9 mouse cellular contexts compared by ENCODE assay signal in the genomic region with DNA sequence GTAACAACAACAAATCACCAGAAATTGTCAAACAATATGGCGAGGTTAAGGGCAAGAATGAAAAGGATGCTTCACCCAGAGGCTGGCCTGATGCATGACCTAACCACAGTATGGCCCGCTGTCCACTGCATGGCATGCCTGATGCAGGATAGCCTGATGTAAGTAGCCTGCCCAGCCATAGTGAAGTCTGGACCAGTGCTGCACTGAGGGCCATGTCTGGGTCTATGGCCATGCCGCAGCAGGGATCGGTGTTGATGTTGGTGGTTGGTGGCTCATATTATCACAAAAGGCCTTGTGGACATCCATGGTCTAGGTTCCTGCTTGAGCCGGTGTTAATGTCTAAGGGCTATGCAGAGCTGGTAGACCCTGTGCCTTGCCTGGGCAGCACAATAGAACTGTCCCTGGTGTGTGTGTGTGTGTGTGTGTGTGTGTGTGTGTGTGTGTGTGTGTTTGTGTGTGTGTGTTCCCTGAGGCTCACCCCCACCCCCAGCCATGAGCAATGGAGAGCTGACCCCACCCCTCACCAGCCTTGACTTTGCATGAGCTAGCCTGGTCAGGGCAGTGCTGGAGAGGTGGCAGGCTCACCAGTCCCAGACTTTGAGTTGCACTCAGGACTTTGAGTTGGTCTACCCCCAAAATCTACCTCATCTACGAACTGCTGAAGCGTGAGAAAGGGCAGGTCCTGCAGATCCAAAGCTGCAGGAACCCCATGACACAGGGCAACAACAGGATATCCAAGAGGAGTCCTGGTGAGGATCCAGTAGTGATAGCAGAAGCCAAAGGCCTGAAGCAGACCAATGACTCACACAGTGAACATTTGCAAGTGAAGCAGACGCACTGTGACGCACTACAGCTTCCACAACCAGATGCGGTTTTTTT. TPM values are rescaled to one million over a fixed set of nuclear protein-coding genes. Genes with fewer than 3 reads are reported as not detected.
DNase-seq lines count a peak whose midpoint lies in the region; ATAC-seq and TF ChIP-seq lines count a peak whose summit lies in the region.
"Had no signal": no experiment of that assay in that cellular context is flagged by ENCODE, and none has a peak within 500 bp of the region (broad histone marks: within the 10 kb centered on the region; RNA-seq: fewer than 3 reads in every experiment).

No protein-coding gene starts in this region.

- no peak for DNase-seq in neural tube, embryonic 11.5 days (ENCODE audit: low spot score)
- DNase-seq in neural tube, embryonic 10.5 days (ENCODE audit: extremely low spot score, low spot score): no peak
- peak; percentile 86 for DNase-seq in fibroblast of lung, adult 2 months (ENCODE audit: low read depth)
- DNase-seq in heart, postnatal 4 days: peak; percentile 48
- DNase-seq in cerebellum, adult 9-11 months: no peak

- no peak overlapping the region for H3K9ac ChIP-seq in neural tube, embryonic 11.5 days (ENCODE audit: low read length)
- H3K9ac ChIP-seq: liver, embryonic 13.5 days had no signal

- TF ChIP-seq POLR2A in myocyte (IDR thresholded peaks at IDR 0.05; ENCODE audit: insufficient read length, low read depth): no peak

- H3K4me1 ChIP-seq in neural tube, embryonic 11.5 days (ENCODE audit: control insufficient read depth, insufficient read depth, low read length): peaks cover 5% of the 10 kb centered on the region; the same call in 1 of the 2 replicates

- H3K36me3 ChIP-seq in neural tube, embryonic 11.5 days (ENCODE audit: control insufficient read depth, insufficient read depth, low read length): no peaks in the 10 kb centered on the region
- no peaks in the 10 kb centered on the region for H3K36me3 ChIP-seq in myocyte (ENCODE audit: control insufficient read depth, insufficient read depth)
- H3K36me3 ChIP-seq: liver, embryonic 13.5 days had no signal

- H3K4me2 ChIP-seq in neural tube, embryonic 11.5 days (ENCODE audit: low read depth): no peak overlapping the region
- peak overlapping the region; percentile 67 for H3K4me2 ChIP-seq in myocyte (ENCODE audit: low read depth)
- H3K4me2 ChIP-seq: liver, embryonic 13.5 days had no signal

- no peak overlapping the region for H3K4me3 ChIP-seq in neural tube, embryonic 11.5 days (ENCODE audit: low read depth, low read length)
- H3K4me3 ChIP-seq in myocyte: no peak overlapping the region
- H3K4me3 ChIP-seq: liver, embryonic 13.5 days had no signal

- WGBS in neural tube, embryonic 11.5 days: 77% methylated on average over 10 of the region's 10 CpGs

- H3K79me2 ChIP-seq in myocyte (ENCODE audit: control insufficient read depth, insufficient read depth): no peaks in the 10 kb centered on the region

- H3ac ChIP-seq in myocyte (ENCODE audit: control insufficient read depth, insufficient read length): no peak overlapping the region

- H3K27me3 ChIP-seq in neural tube, embryonic 11.5 days (ENCODE audit: control insufficient read depth, insufficient read depth, low read length): no peaks in the 10 kb centered on the region
- H3K27me3 ChIP-seq in myocyte (ENCODE audit: control insufficient read depth, insufficient read depth, insufficient read length): no peaks in the 10 kb centered on the region

- ATAC-seq in neural tube, embryonic 11.5 days (ENCODE audit: insufficient read depth, low FRiP score, low TSS enrichment): peak; percentile 59
- ATAC-seq in erythroblast, adult 5-6 weeks (replicated peaks; ENCODE audit: low FRiP score, poor library complexity, severe bottlenecking): no peak
- no peak for ATAC-seq in frontal cortex, adult (ENCODE audit: low TSS enrichment)

- no peaks in the 10 kb centered on the region for H3K9me3 ChIP-seq in neural tube, embryonic 11.5 days (ENCODE audit: control insufficient read depth, low read length)
- H3K9me3 ChIP-seq: liver, embryonic 13.5 days had no signal

- H3K27ac ChIP-seq in neural tube, embryonic 11.5 days (ENCODE audit: low read depth, low read length): no peak overlapping the region
- H3K27ac ChIP-seq: liver, embryonic 13.5 days had no signal

TF ChIP-seq in myocyte, 11 proteins besides CTCF, POLR2A, EP300 and RAD21:
- TF ChIP-seq REST (IDR thresholded peaks at IDR 0.05; ENCODE audit: insufficient read depth, insufficient read length) (no peak), CEBPB (IDR thresholded peaks at IDR 0.05; ENCODE audit: insufficient read depth, poor library complexity, severe bottlenecking) (no peak), TCF12 (IDR thresholded peaks at IDR 0.05; ENCODE audit: insufficient read depth, poor library complexity, severe bottlenecking) (no peak), TCF3 (IDR thresholded peaks at IDR 0.05; ENCODE audit: insufficient read length, low read depth) (no peak), E2F4 (IDR thresholded peaks at IDR 0.05; ENCODE audit: insufficient read depth) (no peak), POLR2AphosphoS2 (IDR thresholded peaks at IDR 0.05; ENCODE audit: insufficient read length, low read depth) (no peak), MYOG (IDR thresholded peaks at IDR 0.05; ENCODE audit: control insufficient read depth in 1 of 3, insufficient read depth in 1 of 3, insufficient read length in 2 of 3, low read depth in 2 of 3) (no peak), MYOD1 (IDR thresholded peaks at IDR 0.05; ENCODE audit: control insufficient read depth in 1 of 3, insufficient read length in 2 of 3, low read depth in 2 of 3) (no peak), SRF (IDR thresholded peaks at IDR 0.05; ENCODE audit: control insufficient read depth, insufficient read length, low read depth) (no peak)
TF ChIP-seq in myocyte: peak in this region for 0.

RNA-seq across cellular contexts. Expression of gene Cd2, which starts 7.0 kb away (rescaled TPM):
- 0.26 TPM in 1 of 2 replicates, not detected in the other for polyA plus RNA-seq in neural tube, embryonic 11.5 days (2014; fragmentation: Nextera tagmentation; extraction: Ambion mirVana)
- under 1 TPM; 0.24 to 0.38 TPM for total RNA-seq in heart, postnatal 4 days (2021)
- not detected for polyA plus RNA-seq in myocyte (2012; fragmentation: generic; extraction: Trizol)
- total RNA-seq in erythroblast, adult 5-6 weeks (2015; ENCODE audit: low replicate concordance): not detected in 2 replicates
- 1.3 TPM in 1 of 2 replicates, not detected in the other for total RNA-seq in erythroblast, adult 5-6 weeks (2017; ENCODE audit: low replicate concordance)
- polyA plus RNA-seq: liver, embryonic 13.5 days had no signal

Comparison
In these comparisons a context has a peak if more than half of its experiments do, and no peak if none do; other contexts are left out.
1. DNase-seq: peak in fibroblast of lung, adult 2 months (single experiment) and heart, postnatal 4 days (single experiment); none in neural tube, embryonic 11.5 days (single experiment), neural tube, embryonic 10.5 days (single experiment) and cerebellum, adult 9-11 months (single experiment).